Comparison of ENCODE assay signal across 9 mouse cellular contexts in genomic region chr2:119745281-119745680, GRCm38 (mm10). TPM values are rescaled to one million over a fixed set of nuclear protein-coding genes. Genes with fewer than 3 reads are reported as not detected.
DNase-seq lines count a peak whose midpoint lies in the region; ATAC-seq and TF ChIP-seq lines count a peak whose summit lies in the region.
"Had no signal": no experiment of that assay in that cellular context is flagged by ENCODE, and none has a peak within 500 bp of the region (broad histone marks: within the 10 kb centered on the region; RNA-seq: fewer than 3 reads in every experiment).

No protein-coding gene starts in this region.

- 0 out of 2 replicates have a peak overlapping the region, but pooled peaks have one; percentile 56 for H3K9ac ChIP-seq in heart, embryonic 14.5 days (ENCODE audit: low read length)
- H3K9ac ChIP-seq in forebrain, embryonic 13.5 days, result no peak overlapping the region

- peak overlapping the region; percentile 76 for H3K4me3 ChIP-seq in layer of hippocampus, adult 2 months
- no peak overlapping the region for H3K4me3 ChIP-seq in heart, embryonic 14.5 days (ENCODE audit: control insufficient read depth in 1 of 2, insufficient read depth in 1 of 2, low read depth in 1 of 2, low read length in 2 of 2)
- no peak overlapping the region for H3K4me3 ChIP-seq in forebrain, embryonic 13.5 days

- no peaks in the 10 kb centered on the region for H3K9me3 ChIP-seq in heart, embryonic 14.5 days (ENCODE audit: control insufficient read depth, low read length)
- H3K9me3 ChIP-seq in forebrain, embryonic 13.5 days (replicated peaks), result no peaks in the 10 kb centered on the region

- peak; percentile 21 for DNase-seq in adrenal gland, adult 2 months
- DNase-seq in adrenal gland, adult 18-20 months (ENCODE audit: low spot score in 2 of 2), result no peak
- peak in 1 of 2 experiments; percentile 55 for DNase-seq in layer of hippocampus, adult 2 months (ENCODE audit: low spot score in 2 of 2)
- DNase-seq in layer of hippocampus, adult 8-10 months (ENCODE audit: low spot score in 2 of 2), result no peak
- DNase-seq in yolk sac, embryonic 10.5 days (ENCODE audit: low spot score), result no peak

- ATAC-seq in heart, embryonic 14.5 days (ENCODE audit: insufficient number of reproducible peaks, insufficient read depth, low FRiP score, low read depth), result no peak
- peak; percentile 38; the same call in 1 of the 2 replicates for ATAC-seq in megakaryocyte progenitor cell, adult 5-6 weeks (replicated peaks; ENCODE audit: poor library complexity)
- no peak for ATAC-seq in forebrain, embryonic 13.5 days

- peak; percentile 75 for TF ChIP-seq CTCF in layer of hippocampus, adult 2 months (conservative IDR thresholded peaks at IDR 0.05)

- peak overlapping the region; percentile 98 for H3K27ac ChIP-seq in layer of hippocampus, adult 2 months
- H3K27ac ChIP-seq in heart, embryonic 14.5 days (replicated peaks in 1 of 2; ENCODE audit: control insufficient read depth in 1 of 2, insufficient read depth in 1 of 2, low read depth in 2 of 2, low read length in 2 of 2), result peak overlapping the region in 1 of 2 experiments; percentile 26; a peak in 1 of 4 replicates
- H3K27ac ChIP-seq in forebrain, embryonic 13.5 days, result no peak overlapping the region

- peaks cover 21 to 31% of the 10 kb centered on the region in 2 experiments; a peak in 3 of 4 replicates for H3K4me1 ChIP-seq in heart, embryonic 14.5 days (ENCODE audit: control insufficient read depth in 2 of 2, insufficient read depth in 2 of 2, low read length in 2 of 2)
- peaks cover 41% of the 10 kb centered on the region for H3K4me1 ChIP-seq in forebrain, embryonic 13.5 days

- H3K36me3 ChIP-seq in heart, embryonic 14.5 days (ENCODE audit: control insufficient read depth, insufficient read depth, low read length), result no peaks in the 10 kb centered on the region
- H3K36me3 ChIP-seq in forebrain, embryonic 13.5 days (ENCODE audit: poor library complexity, severe bottlenecking), result no peaks in the 10 kb centered on the region

- H3K27me3 ChIP-seq in heart, embryonic 14.5 days (ENCODE audit: control insufficient read depth, insufficient read depth, low read length), result peaks cover 26% of the 10 kb centered on the region
- H3K27me3 ChIP-seq in forebrain, embryonic 13.5 days, result peaks cover 52% of the 10 kb centered on the region

- peak overlapping the region; percentile 100 for H3K4me2 ChIP-seq in heart, embryonic 14.5 days (ENCODE audit: low read length)
- H3K4me2 ChIP-seq in forebrain, embryonic 13.5 days, result no peak overlapping the region

- WGBS in heart, embryonic 14.5 days, result 7% methylated on average over 1 of the region's 1 CpGs
- WGBS in forebrain, embryonic 13.5 days, result 3% methylated on average over 1 of the region's 1 CpGs

RNA-seq across cellular contexts. Expression of gene Itpka, which starts 3.1 kb away (rescaled TPM):
- total RNA-seq in adrenal gland, adult 2 months (2021), result 1 to 10 TPM; 2.3 to 6.4 TPM
- 3.1 and 6.8 TPM in 2 replicates for polyA plus RNA-seq in adrenal gland, adult 2 months (2012; rRNA removed)
- total RNA-seq in adrenal gland, adult 18-20 months (2021), result 1 to 10 TPM; 2.1 to 4.0 TPM
- 100 to 1,000 TPM; 265 to 270 TPM for total RNA-seq in layer of hippocampus, adult 2 months (2021)
- total RNA-seq in layer of hippocampus, adult 8-10 months (2022), result 100 to 1,000 TPM; 213 to 245 (median 228) TPM
- polyA plus RNA-seq in heart, embryonic 14.5 days (2014; fragmentation: Nextera tagmentation; extraction: Ambion mirVana), result 2.1 and 2.4 TPM in 2 replicates
- 0.20 and 0.29 TPM in 2 replicates for total RNA-seq in megakaryocyte progenitor cell, adult 5-6 weeks (2015)
- 0.25 and 0.54 TPM in 2 replicates for total RNA-seq in megakaryocyte progenitor cell, adult 5-6 weeks (2017)
- polyA plus RNA-seq in forebrain, embryonic 13.5 days (2015; fragmentation: Nextera tagmentation; extraction: Ambion mirVana), result 0.62 and 0.65 TPM in 2 replicates

RNA-seq across cellular contexts. Expression of gene Ltk, which starts 14.9 kb away (rescaled TPM):
- under 1 TPM; 0.69 to 0.90 TPM for total RNA-seq in adrenal gland, adult 2 months (2021)
- polyA plus RNA-seq in adrenal gland, adult 2 months (2012; rRNA removed), result 1.9 and 2.3 TPM in 2 replicates
- 1 to 10 TPM in 1 of 2 experiments, under 1 TPM in 1; 0.99 to 1.1 TPM for total RNA-seq in adrenal gland, adult 18-20 months (2021)
- total RNA-seq in layer of hippocampus, adult 2 months (2021), result 10 to 100 TPM; 13.7 to 14.3 TPM
- 10 to 100 TPM; 13.4 to 17.8 (median 14.7) TPM for total RNA-seq in layer of hippocampus, adult 8-10 months (2022)
- polyA plus RNA-seq in heart, embryonic 14.5 days (2014; fragmentation: Nextera tagmentation; extraction: Ambion mirVana), result 0.23 and 0.32 TPM in 2 replicates
- total RNA-seq in megakaryocyte progenitor cell, adult 5-6 weeks (2015), result not detected in 2 replicates
- total RNA-seq in megakaryocyte progenitor cell, adult 5-6 weeks (2017), result not detected in 2 replicates
- 0.13 and 0.14 TPM in 2 replicates for polyA plus RNA-seq in forebrain, embryonic 13.5 days (2015; fragmentation: Nextera tagmentation; extraction: Ambion mirVana)
- polyA plus RNA-seq: heart, embryonic 16.5 days had no signal

RNA-seq across cellular contexts. Expression of gene Rpap1, which starts 42.1 kb away (rescaled TPM):
- 10 to 100 TPM; 13.6 to 18.7 TPM for total RNA-seq in adrenal gland, adult 2 months (2021)
- 39.1 and 42.3 TPM in 2 replicates for polyA plus RNA-seq in adrenal gland, adult 2 months (2012; rRNA removed)
- 10 to 100 TPM; 12.5 to 14.4 TPM for total RNA-seq in adrenal gland, adult 18-20 months (2021)
- total RNA-seq in layer of hippocampus, adult 2 months (2021), result 10 to 100 TPM; 18.6 to 19.6 TPM
- 10 to 100 TPM; 18.6 to 21.5 (median 19.2) TPM for total RNA-seq in layer of hippocampus, adult 8-10 months (2022)
- polyA plus RNA-seq in heart, embryonic 14.5 days (2014; fragmentation: Nextera tagmentation; extraction: Ambion mirVana), result 16.8 and 17.6 TPM in 2 replicates
- 6.6 TPM in 2 replicates for total RNA-seq in megakaryocyte progenitor cell, adult 5-6 weeks (2015)
- 9.6 and 9.7 TPM in 2 replicates for total RNA-seq in megakaryocyte progenitor cell, adult 5-6 weeks (2017)
- polyA plus RNA-seq in forebrain, embryonic 13.5 days (2015; fragmentation: Nextera tagmentation; extraction: Ambion mirVana), result 22.7 and 27.5 TPM in 2 replicates

RNA-seq across cellular contexts. Expression of gene Tyro3, which starts 52.3 kb away (rescaled TPM):
- total RNA-seq in adrenal gland, adult 2 months (2021), result 1 to 10 TPM; 3.9 to 5.7 TPM
- polyA plus RNA-seq in adrenal gland, adult 2 months (2012; rRNA removed), result 4.1 and 5.5 TPM in 2 replicates
- 1 to 10 TPM; 2.5 to 3.5 TPM for total RNA-seq in adrenal gland, adult 18-20 months (2021)
- total RNA-seq in layer of hippocampus, adult 2 months (2021), result 10 to 100 TPM; 75.5 to 80.8 TPM
- 10 to 100 TPM; 86.0 to 95.4 (median 91.3) TPM for total RNA-seq in layer of hippocampus, adult 8-10 months (2022)
- 6.4 and 6.6 TPM in 2 replicates for polyA plus RNA-seq in heart, embryonic 14.5 days (2014; fragmentation: Nextera tagmentation; extraction: Ambion mirVana)
- not detected in 2 replicates for total RNA-seq in megakaryocyte progenitor cell, adult 5-6 weeks (2015)
- not detected in 2 replicates for total RNA-seq in megakaryocyte progenitor cell, adult 5-6 weeks (2017)
- polyA plus RNA-seq in forebrain, embryonic 13.5 days (2015; fragmentation: Nextera tagmentation; extraction: Ambion mirVana), result 17.1 and 18.7 TPM in 2 replicates

Comparison
In these comparisons a context has a peak if more than half of its experiments do, and no peak if none do; other contexts are left out.
1. RNA of gene Itpka, which starts 3.1 kb away (total RNA-seq): 265 to 270 TPM in layer of hippocampus, adult 2 months and 213 to 245 TPM in layer of hippocampus, adult 8-10 months; 2.3 to 6.4 TPM in adrenal gland, adult 2 months, 2.1 to 4.0 TPM in adrenal gland, adult 18-20 months and 0.20 to 0.54 TPM in megakaryocyte progenitor cell, adult 5-6 weeks; every median in the first group is over 10 times any median in the second.
2. RNA of gene Ltk, which starts 14.9 kb away (total RNA-seq): 13.4 to 17.8 TPM in layer of hippocampus, adult 8-10 months and 13.7 to 14.3 TPM in layer of hippocampus, adult 2 months; 0.99 to 1.1 TPM in adrenal gland, adult 18-20 months, 0.69 to 0.90 TPM in adrenal gland, adult 2 months and not detected in megakaryocyte progenitor cell, adult 5-6 weeks; every median in the first group is over 4 times any median in the second.